Mouse (Mus musculus): ENCODE data around the gene Cd27. TPM values are rescaled to one million over a fixed set of nuclear protein-coding genes. Genes with fewer than 3 reads are reported as not detected.
"Not testable (repeated sequence)": the region's sequence is repeated elsewhere in the genome, so short reads cannot be mapped to it uniquely, and the experiment has no call there.

Gene Cd27
- 2.1 and 2.5 TPM in 2 replicates for polyA plus RNA-seq (2015; fragmentation: Nextera tagmentation; extraction: Ambion mirVana)

DNA sequence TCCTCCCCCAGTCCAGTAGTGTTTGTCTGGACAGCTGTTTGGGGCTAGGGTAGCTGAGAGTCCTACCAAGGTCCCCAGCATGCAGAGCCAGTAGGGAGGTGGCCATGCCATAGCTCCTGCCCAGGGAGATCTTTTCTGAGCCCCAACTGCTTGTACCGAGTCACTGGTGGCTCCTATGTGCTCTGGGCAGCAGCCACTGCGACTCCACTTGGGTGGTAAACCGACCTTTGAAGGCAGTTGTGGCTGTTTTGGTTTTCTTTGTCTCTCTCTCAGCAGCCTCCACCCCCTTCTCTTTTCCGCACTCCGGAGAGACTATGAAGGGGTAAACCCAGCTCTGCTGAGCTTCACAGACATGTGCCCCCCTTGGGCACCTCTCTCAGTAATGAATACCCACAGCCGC, at the start of gene Cd27:
TSS of gene Cd27 (minus strand) at position 229 of the 400 bp plus-strand sequence.
- Histone ChIP-seq H3K36me3 (ENCODE audit: insufficient read depth, low read length) (no peaks in the 10 kb centered on the region), H3K27me3 (ENCODE audit: insufficient read depth, low read length) (no peaks in the 10 kb centered on the region), H3K4me1 (ENCODE audit: insufficient read depth, low read length) (peaks cover 15% of the 10 kb centered on the region), H3K9ac (replicated peaks; ENCODE audit: low read length) (no peak within 1 kb of the TSS), H3K4me3 (ENCODE audit: low read length) (no peak within 1 kb of the TSS), H3K27ac (ENCODE audit: low read length) (no peak within 1 kb of the TSS), H3K9me3 (ENCODE audit: low read length) (no peaks in the 10 kb centered on the region), H3K4me2 (replicated peaks; ENCODE audit: low read depth, low read length) (no peak within 1 kb of the TSS)
- ATAC-seq (ENCODE audit: low FRiP score, low TSS enrichment): no peak
- 40% methylated on average over 6 of the region's 6 CpGs for WGBS

- Histone ChIP-seq H3K4me2 (replicated peaks; ENCODE audit: low read depth, low read length) (no peak within 1 kb of the TSS), H3K4me1 (ENCODE audit: insufficient read depth, low read length) (0 out of 2 replicates have a peak, but pooled peaks cover 3% of the 10 kb centered on the region), H3K27ac (ENCODE audit: low read length) (no peak within 1 kb of the TSS), H3K27me3 (ENCODE audit: insufficient read depth, low read length) (no peaks in the 10 kb centered on the region), H3K9me3 (ENCODE audit: low read length) (no peaks in the 10 kb centered on the region), H3K4me3 (ENCODE audit: low read length) (no peak within 1 kb of the TSS), H3K9ac (replicated peaks; ENCODE audit: low read length) (no peak within 1 kb of the TSS), H3K36me3 (ENCODE audit: insufficient read depth, low read length) (no peaks in the 10 kb centered on the region)
- WGBS: 92% methylated on average over 22 of the region's 22 CpGs
- peak; percentile 59; the same call in 1 of the 2 replicates for ATAC-seq (ENCODE audit: low FRiP score, low TSS enrichment)
Measured at GRCm38 (mm10) chr6:125285890-125286289, 49.1 kb upstream of the Cd27 start, which contains the start of gene Tuba3a. Gene Tuba3a (minus strand): TSS chr6:125286042.

DNA sequence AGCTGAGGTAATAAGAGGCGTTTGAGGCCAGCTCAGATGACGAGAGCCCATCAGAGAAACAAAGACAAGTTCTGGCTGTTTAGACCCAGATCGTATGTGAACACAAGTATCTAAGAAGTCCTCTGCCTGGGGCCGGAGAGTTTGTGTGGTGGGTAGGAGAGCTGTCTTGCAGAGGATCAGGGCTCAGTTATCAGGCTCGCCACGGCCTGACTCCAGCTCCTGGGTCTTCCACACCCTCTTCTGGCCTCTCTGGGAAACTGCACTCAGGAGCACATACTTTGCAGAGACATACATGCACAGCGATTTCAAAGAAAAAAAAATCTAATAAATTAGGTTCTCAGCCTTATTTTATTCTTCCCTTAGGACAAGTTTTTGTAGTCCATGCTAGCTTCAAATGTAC, 47.9 kb upstream of the Cd27 start:
- H3K9me3 ChIP-seq (ENCODE audit: low read length): no peaks in the 10 kb centered on the region
- H3K27me3 ChIP-seq (ENCODE audit: insufficient read depth, low read length): no peaks in the 10 kb centered on the region
- 0 out of 2 replicates have a peak, but pooled peaks cover 3% of the 10 kb centered on the region for H3K4me1 ChIP-seq (ENCODE audit: insufficient read depth, low read length)
- H3K4me2 ChIP-seq (replicated peaks; ENCODE audit: low read depth, low read length): no peak overlapping the region
- H3K4me3 ChIP-seq (ENCODE audit: low read length): no peak overlapping the region
- WGBS: 90% methylated on average over 7 of the region's 7 CpGs
- no peak overlapping the region for H3K9ac ChIP-seq (replicated peaks; ENCODE audit: low read length)
- no peak overlapping the region; the same call in 1 of the 2 replicates for H3K27ac ChIP-seq (ENCODE audit: low read length)
- no peak for ATAC-seq (ENCODE audit: low FRiP score, low TSS enrichment)
- no peaks in the 10 kb centered on the region for H3K36me3 ChIP-seq (ENCODE audit: insufficient read depth, low read length)

GRCm38 (mm10) chr6:125284250-125284649, 47.4 kb upstream of the Cd27 start:
- Histone ChIP-seq H3K4me1 (ENCODE audit: insufficient read depth, low read length) (0 out of 2 replicates have a peak, but pooled peaks cover 3% of the 10 kb centered on the region), H3K9me3 (ENCODE audit: low read length) (no peaks in the 10 kb centered on the region), H3K36me3 (ENCODE audit: insufficient read depth, low read length) (no peaks in the 10 kb centered on the region), H3K27me3 (ENCODE audit: insufficient read depth, low read length) (no peaks in the 10 kb centered on the region), H3K9ac (replicated peaks; ENCODE audit: low read length) (no peak overlapping the region), H3K27ac (ENCODE audit: low read length) (no peak overlapping the region), H3K4me3 (ENCODE audit: low read length) (no peak overlapping the region), H3K4me2 (replicated peaks; ENCODE audit: low read depth, low read length) (no peak overlapping the region)
- WGBS: 22% methylated on average over 8 of the region's 8 CpGs
- no peak for ATAC-seq (ENCODE audit: low FRiP score, low TSS enrichment)

DNA sequence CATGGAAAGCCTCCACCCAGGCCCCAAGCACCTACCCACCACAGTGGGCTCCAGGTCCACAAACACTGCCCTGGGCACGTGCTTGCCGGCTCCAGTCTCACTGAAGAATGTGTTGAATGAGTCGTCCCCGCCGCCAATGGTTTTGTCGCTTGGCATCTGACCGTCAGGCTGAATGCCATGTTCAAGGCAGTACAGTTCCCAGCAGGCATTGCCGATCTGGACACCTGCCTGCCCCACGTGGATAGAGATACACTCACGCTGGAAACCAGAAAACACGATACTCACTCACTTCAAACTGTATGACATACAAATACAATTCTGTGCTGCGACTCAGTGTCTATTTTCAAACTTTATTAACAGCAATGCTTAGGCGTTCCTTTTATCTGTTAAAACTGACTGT, 45.9 kb upstream of the Cd27 start:
- H3K4me1 ChIP-seq (ENCODE audit: insufficient read depth, low read length); H3K4me2 ChIP-seq (replicated peaks; ENCODE audit: low read depth, low read length); H3K36me3 ChIP-seq (ENCODE audit: insufficient read depth, low read length); H3K9ac ChIP-seq (replicated peaks; ENCODE audit: low read length); H3K4me3 ChIP-seq (ENCODE audit: low read length); H3K27me3 ChIP-seq (ENCODE audit: insufficient read depth, low read length); H3K27ac ChIP-seq (ENCODE audit: low read length); ATAC-seq (ENCODE audit: low FRiP score, low TSS enrichment); H3K9me3 ChIP-seq (ENCODE audit: low read length): not testable (repeated sequence)
- WGBS: 92% methylated on average over 13 of the region's 13 CpGs

GRCm38 (mm10) chr6:125279729-125280128, 42.9 kb upstream of the Cd27 start:
- Histone ChIP-seq H3K4me1 (ENCODE audit: insufficient read depth, low read length) (0 out of 2 replicates have a peak, but pooled peaks cover 3% of the 10 kb centered on the region), H3K36me3 (ENCODE audit: insufficient read depth, low read length) (no peaks in the 10 kb centered on the region), H3K27ac (ENCODE audit: low read length) (no peak overlapping the region), H3K9me3 (ENCODE audit: low read length) (no peaks in the 10 kb centered on the region), H3K27me3 (ENCODE audit: insufficient read depth, low read length) (no peaks in the 10 kb centered on the region), H3K4me3 (ENCODE audit: low read length) (no peak overlapping the region), H3K9ac (replicated peaks; ENCODE audit: low read length) (no peak overlapping the region), H3K4me2 (replicated peaks; ENCODE audit: low read depth, low read length) (no peak overlapping the region)
- 55% methylated on average over 8 of the region's 8 CpGs for WGBS
- ATAC-seq (ENCODE audit: low FRiP score, low TSS enrichment): no peak

DNA sequence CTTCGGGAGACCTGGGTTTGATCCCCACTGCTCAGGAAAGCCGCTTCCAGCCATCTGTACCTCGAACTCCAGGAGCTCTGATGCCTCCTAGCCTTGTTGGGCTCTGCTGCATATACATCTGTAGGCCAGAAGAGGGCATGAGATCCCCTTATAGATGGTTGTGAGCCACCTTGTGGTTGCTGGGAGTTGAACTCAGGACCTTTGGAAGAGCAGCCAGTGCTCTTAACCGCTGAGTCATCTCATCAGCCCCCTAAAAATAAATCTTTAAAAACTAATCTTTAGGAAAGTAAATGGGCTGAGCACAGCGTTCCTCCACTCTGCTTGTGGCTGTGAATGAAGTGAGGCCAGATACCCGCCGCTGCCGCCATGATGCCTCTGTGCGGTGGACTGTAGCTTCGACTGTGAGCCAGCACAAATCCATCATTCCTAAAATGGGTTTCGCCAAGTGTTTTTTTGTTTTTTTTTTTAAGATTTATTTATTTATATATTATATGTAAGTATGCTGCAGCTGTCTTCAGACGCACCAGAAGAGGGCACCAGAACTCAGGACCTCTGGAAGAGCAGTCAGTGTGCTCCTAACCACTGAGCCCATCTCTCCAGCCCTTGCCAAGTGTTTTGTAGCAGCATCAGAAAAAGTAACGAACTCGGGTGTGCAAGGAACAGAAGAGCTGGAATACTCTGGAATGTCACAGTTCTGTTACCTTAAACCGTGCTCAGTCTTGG, 38.2 kb upstream of the Cd27 start:
- WGBS: 50% methylated on average over 15 of the region's 15 CpGs
- no peak for ATAC-seq (ENCODE audit: low FRiP score, low TSS enrichment)

GRCm38 (mm10) chr6:125272228-125272785, 35.5 kb upstream of the Cd27 start:
- Histone ChIP-seq H3K36me3 (ENCODE audit: insufficient read depth, low read length) (no peaks in the 10 kb centered on the region), H3K4me2 (replicated peaks; ENCODE audit: low read depth, low read length) (no peak overlapping the region)

More for the DNA sequence above, 38.2 kb upstream of the Cd27 start:
- Histone ChIP-seq H3K4me1 (ENCODE audit: insufficient read depth, low read length) (peaks cover 3% of the 10 kb centered on the region; the same call in 1 of the 2 replicates), H3K27me3 (ENCODE audit: insufficient read depth, low read length) (no peaks in the 10 kb centered on the region; the same call in 1 of the 2 replicates), H3K4me2 (replicated peaks; ENCODE audit: low read depth, low read length) (no peak overlapping the region), H3K9me3 (ENCODE audit: low read length) (no peaks in the 10 kb centered on the region), H3K36me3 (ENCODE audit: insufficient read depth, low read length) (no peaks in the 10 kb centered on the region), H3K9ac (replicated peaks; ENCODE audit: low read length) (no peak overlapping the region), H3K27ac (ENCODE audit: low read length) (no peak overlapping the region), H3K4me3 (ENCODE audit: low read length) (no peak overlapping the region)

GRCm38 (mm10) chr6:125271455-125272227, 34.8 kb upstream of the Cd27 start:
- peak; percentile 87 for ATAC-seq (ENCODE audit: low FRiP score, low TSS enrichment)
- 21% methylated on average over 17 of the region's 17 CpGs for WGBS
- Histone ChIP-seq H3K27ac (ENCODE audit: low read length) (no peak overlapping the region), H3K4me3 (ENCODE audit: low read length) (peak overlapping the region; percentile 13; the same call in 1 of the 2 replicates), H3K9ac (replicated peaks; ENCODE audit: low read length) (peak overlapping the region; percentile 43), H3K4me2 (replicated peaks; ENCODE audit: low read depth, low read length) (peak overlapping the region; percentile 46), H3K4me1 (ENCODE audit: insufficient read depth, low read length) (peaks cover 3% of the 10 kb centered on the region; the same call in 1 of the 2 replicates), H3K27me3 (ENCODE audit: insufficient read depth, low read length) (no peaks in the 10 kb centered on the region; the same call in 1 of the 2 replicates), H3K36me3 (ENCODE audit: insufficient read depth, low read length) (no peaks in the 10 kb centered on the region), H3K9me3 (ENCODE audit: low read length) (no peaks in the 10 kb centered on the region)

More at GRCm38 (mm10) chr6:125272228-125272785, 35.5 kb upstream of the Cd27 start:
- Histone ChIP-seq H3K27me3 (ENCODE audit: insufficient read depth, low read length) (no peaks in the 10 kb centered on the region; the same call in 1 of the 2 replicates), H3K4me3 (ENCODE audit: low read length) (no peak overlapping the region), H3K27ac (ENCODE audit: low read length) (no peak overlapping the region), H3K9me3 (ENCODE audit: low read length) (no peaks in the 10 kb centered on the region), H3K4me1 (ENCODE audit: insufficient read depth, low read length) (peaks cover 3% of the 10 kb centered on the region; the same call in 1 of the 2 replicates), H3K9ac (replicated peaks; ENCODE audit: low read length) (peak overlapping the region; percentile 43)
- ATAC-seq (ENCODE audit: low FRiP score, low TSS enrichment): no peak
- WGBS: 76% methylated on average over 10 of the region's 10 CpGs

Measured in kidney, embryonic 16.5 days (tissue).